Comparison of ENCODE assay signal across 9 mouse cellular contexts in the genomic region with DNA sequence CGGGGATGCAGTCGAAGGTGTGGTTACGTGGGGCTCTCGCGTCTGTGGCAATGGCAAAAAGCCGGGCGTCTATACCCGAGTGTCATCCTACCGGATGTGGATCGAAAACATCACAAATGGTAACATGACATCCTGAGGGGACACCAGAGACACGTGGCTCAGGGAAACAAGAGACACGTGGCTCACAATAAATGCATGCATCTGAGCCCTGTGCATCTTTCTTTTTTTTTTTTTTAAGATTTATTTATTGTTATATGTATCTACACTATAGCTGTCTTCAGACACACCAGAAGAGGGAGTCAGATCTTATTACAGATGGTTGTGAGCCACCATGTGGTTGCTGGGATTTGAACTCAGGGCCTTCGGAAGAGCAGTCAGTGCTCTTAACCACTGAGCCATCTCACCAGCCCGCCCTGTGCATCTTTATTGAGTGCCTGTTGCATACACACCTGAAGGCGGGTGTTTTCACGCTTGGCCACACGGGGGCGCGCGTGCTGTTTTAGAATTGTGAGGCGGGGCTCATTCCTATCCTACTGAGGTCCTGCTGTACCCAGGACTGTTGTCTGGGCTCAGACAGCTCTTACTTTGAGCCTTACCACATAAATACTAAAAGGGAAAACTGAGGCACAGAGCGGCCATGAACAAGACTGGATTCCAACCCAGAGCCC. TPM values are rescaled to one million over a fixed set of nuclear protein-coding genes. Genes with fewer than 3 reads are reported as not detected.
DNase-seq lines count a peak whose midpoint lies in the region; ATAC-seq and TF ChIP-seq lines count a peak whose summit lies in the region.
"Not testable (repeated sequence)": the region's sequence is repeated elsewhere in the genome, so short reads cannot be mapped to it uniquely, and the experiment has no call there.
"Had no signal": no experiment of that assay in that cellular context is flagged by ENCODE, and none has a peak within 500 bp of the region (broad histone marks: within the 10 kb centered on the region; RNA-seq: fewer than 3 reads in every experiment).

No protein-coding gene starts in this region.

- peak; percentile 88 for DNase-seq in R1 (ENCODE audit: low read depth, low spot score)
- peak; percentile 89 to 94 for DNase-seq in cerebellum, postnatal 14 days
- peak; percentile 78 for DNase-seq in gastrocnemius, adult 2 months
- peak; percentile 84 for DNase-seq in hindbrain, postnatal 0 days (ENCODE audit: low spot score)
- peak; percentile 70 for DNase-seq in left cerebral cortex, adult 11 months (ENCODE audit: low spot score)
- DNase-seq in lung, postnatal 36 days = peak; percentile 90
- peak; percentile 72 for DNase-seq in right cerebral cortex, adult 18-20 months
- peak; percentile 76 for DNase-seq in urinary bladder, postnatal 14 days (ENCODE audit: low spot score)

- H3K4me1 ChIP-seq in hindbrain, postnatal 0 days (ENCODE audit: insufficient read depth, low read length) = not testable (repeated sequence)

- ATAC-seq in hindbrain, postnatal 0 days = peak; percentile 67

- not testable (repeated sequence) for H3K4me2 ChIP-seq in hindbrain, postnatal 0 days (ENCODE audit: low read depth, low read length)

- H3K4me3 ChIP-seq in gastrocnemius, adult 2 months; hindbrain, postnatal 0 days (ENCODE audit: low read length): not testable (repeated sequence)

- H3K27me3 ChIP-seq in hindbrain, postnatal 0 days (ENCODE audit: insufficient read depth, low read length) = not testable (repeated sequence)

- peak; percentile 83 for TF ChIP-seq CTCF in gastrocnemius, adult 2 months (IDR thresholded peaks at IDR 0.05)
- peak; percentile 83 for TF ChIP-seq CTCF in hindbrain, postnatal 0 days (IDR thresholded peaks at IDR 0.05; ENCODE audit: low read depth)

- H3K9me3 ChIP-seq in hindbrain, postnatal 0 days (ENCODE audit: low read length) = not testable (repeated sequence)

- WGBS in hindbrain, postnatal 0 days = 44% methylated on average over 22 of the region's 22 CpGs

- H3K9ac ChIP-seq in hindbrain, postnatal 0 days (replicated peaks; ENCODE audit: low read length) = not testable (repeated sequence)

- H3K27ac ChIP-seq in gastrocnemius, adult 2 months; hindbrain, postnatal 0 days: not testable (repeated sequence)

- intact Hi-C loops in gastrocnemius, adult 2 months (cut with DNase I) = loop anchor here (2.0 kb wide), 2 partner anchors 32 to 66 kb away; no protein-coding TSS in a partner anchor

- H3K36me3 ChIP-seq in hindbrain, postnatal 0 days (ENCODE audit: insufficient read depth, low read length) = peaks cover 19% of the 10 kb centered on the region; the same call in 1 of the 2 replicates

RNA-seq across cellular contexts. Expression of gene Cfd, which starts 1.9 kb away (rescaled TPM):
- 10 to 100 TPM; 12.9 to 77.1 TPM for total RNA-seq in gastrocnemius, adult 2 months (2021)
- total RNA-seq in hindbrain, postnatal 0 days (2014; rRNA removed) = not detected in 2 replicates
- not detected in 2 replicates for polyA plus RNA-seq in hindbrain, postnatal 0 days (2015; fragmentation: Nextera tagmentation; extraction: Ambion mirVana)
- polyA plus RNA-seq: heart, embryonic 11.5 days had no signal

RNA-seq across cellular contexts. Expression of gene Elane, which starts 6.5 kb away (rescaled TPM):
- not detected for total RNA-seq in gastrocnemius, adult 2 months (2021)
- not detected in 2 replicates for total RNA-seq in hindbrain, postnatal 0 days (2014; rRNA removed)
- polyA plus RNA-seq in hindbrain, postnatal 0 days (2015; fragmentation: Nextera tagmentation; extraction: Ambion mirVana) = 0.24 TPM in 1 of 2 replicates, not detected in the other

RNA-seq across cellular contexts. Expression of gene Med16, which starts 16.1 kb away (rescaled TPM):
- 10 to 100 TPM; 32.6 to 37.2 TPM for total RNA-seq in gastrocnemius, adult 2 months (2021)
- 71.4 and 82.2 TPM in 2 replicates for total RNA-seq in hindbrain, postnatal 0 days (2014; rRNA removed)
- 43.2 and 48.4 TPM in 2 replicates for polyA plus RNA-seq in hindbrain, postnatal 0 days (2015; fragmentation: Nextera tagmentation; extraction: Ambion mirVana)

RNA-seq across cellular contexts. Expression of gene Gm26602, which starts 18.1 kb away (rescaled TPM):
- not detected for total RNA-seq in gastrocnemius, adult 2 months (2021)
- total RNA-seq in hindbrain, postnatal 0 days (2014; rRNA removed) = not detected in 2 replicates
- 4.9 and 17.2 TPM in 2 replicates for polyA plus RNA-seq in hindbrain, postnatal 0 days (2015; fragmentation: Nextera tagmentation; extraction: Ambion mirVana)

RNA-seq across cellular contexts. Expression of gene Plppr3, which starts 18.2 kb away (rescaled TPM):
- under 1 TPM in 1 of 2 experiments, not detected in 1; 0.17 TPM for total RNA-seq in gastrocnemius, adult 2 months (2021)
- 487 and 541 TPM in 2 replicates for total RNA-seq in hindbrain, postnatal 0 days (2014; rRNA removed)
- 268 and 283 TPM in 2 replicates for polyA plus RNA-seq in hindbrain, postnatal 0 days (2015; fragmentation: Nextera tagmentation; extraction: Ambion mirVana)

Comparison
In these comparisons a context has a peak if more than half of its experiments do, and no peak if none do; other contexts are left out.
1. RNA of gene Cfd, which starts 1.9 kb away (total RNA-seq): 12.9 to 77.1 TPM in gastrocnemius, adult 2 months; not detected in hindbrain, postnatal 0 days; every median in the first group is over 10 times any median in the second.
2. Peak in every context shown above with its lines, with median percentiles within 50 percentile points of each other: DNase-seq.